Mouse (Mus musculus): ENCODE results near the gene Zfp277. TPM values are rescaled to one million over a fixed set of nuclear protein-coding genes. Genes with fewer than 3 reads are reported as not detected.

Zfp277 gene
- polyA plus RNA-seq (2012; rRNA removed) = 2.7 and 2.8 TPM in 2 replicates

GRCm38 (mm10) chr12:40445648-40446449 is at the start of gene Zfp277, which contains the start of gene Dock4:
TSS of gene Zfp277 (minus strand) at chr12:40445902.
TSS of gene Dock4 (plus strand) at chr12:40445952.
- peaks cover 10% of the 10 kb centered on the region for H3K27me3 ChIP-seq (ENCODE audit: control insufficient read depth, insufficient read depth, low read length)
- WGBS = under 1% methylated on average over 80 of the region's 80 CpGs
- TF ChIP-seq POLR2A (IDR thresholded peaks at IDR 0.05; ENCODE audit: low read depth, low read length) = peak; percentile 22; the same call in 1 of the 2 replicates
- TF ChIP-seq CTCF (IDR thresholded peaks at IDR 0.05; ENCODE audit: extremely low read depth, insufficient read depth, insufficient read length, insufficient replicate concordance) = no peak
- peaks cover 6% of the 10 kb centered on the region; the same call in 1 of the 2 replicates for H3K4me1 ChIP-seq (ENCODE audit: control insufficient read depth, insufficient read depth, insufficient read length)
- peak within 1 kb of the TSS; percentile 15; the same call in 1 of the 2 replicates for H3K27ac ChIP-seq (ENCODE audit: insufficient read depth, low read length)
- no peaks in the 10 kb centered on the region for H3K36me3 ChIP-seq (ENCODE audit: control insufficient read depth, insufficient read depth, low read length)
- H3K4me3 ChIP-seq (ENCODE audit: extremely low read depth, insufficient read depth, insufficient read length) = peak within 1 kb of the TSS; percentile 96
- DNase-seq (ENCODE audit: low read depth in 1 of 2, low spot score in 2 of 2) = peak; percentile 97 to 98

GRCm38 (mm10) chr12:40486047-40486837 is 40.5 kb upstream of the Zfp277 start:
- no peaks in the 10 kb centered on the region for H3K4me1 ChIP-seq (ENCODE audit: control insufficient read depth, insufficient read depth, insufficient read length)
- 85% methylated on average over 12 of the region's 12 CpGs for WGBS

GRCm38 (mm10) chr12:40485210-40485609 is 39.5 kb upstream of the Zfp277 start:
- Histone ChIP-seq H3K4me1 (ENCODE audit: control insufficient read depth, insufficient read depth, insufficient read length) (no peaks in the 10 kb centered on the region), H3K36me3 (ENCODE audit: control insufficient read depth, insufficient read depth, low read length) (no peaks in the 10 kb centered on the region), H3K4me3 (ENCODE audit: extremely low read depth, insufficient read depth, insufficient read length) (no peak overlapping the region), H3K27me3 (ENCODE audit: control insufficient read depth, insufficient read depth, low read length) (no peaks in the 10 kb centered on the region), H3K27ac (ENCODE audit: insufficient read depth, low read length) (no peak overlapping the region)
- TF ChIP-seq POLR2A (IDR thresholded peaks at IDR 0.05; ENCODE audit: low read depth, low read length) = no peak
- TF ChIP-seq CTCF (IDR thresholded peaks at IDR 0.05; ENCODE audit: extremely low read depth, insufficient read depth, insufficient read length, insufficient replicate concordance) = no peak
- no peak for DNase-seq (ENCODE audit: low read depth in 1 of 2, low spot score in 2 of 2)
- 77% methylated on average over 1 of the region's 1 CpGs for WGBS

More at GRCm38 (mm10) chr12:40486047-40486837, 40.5 kb upstream of the Zfp277 start:
- TF ChIP-seq CTCF (IDR thresholded peaks at IDR 0.05; ENCODE audit: extremely low read depth, insufficient read depth, insufficient read length, insufficient replicate concordance) (no peak), POLR2A (IDR thresholded peaks at IDR 0.05; ENCODE audit: low read depth, low read length) (no peak)
- no peak overlapping the region for H3K4me3 ChIP-seq (ENCODE audit: extremely low read depth, insufficient read depth, insufficient read length)
- no peak overlapping the region for H3K27ac ChIP-seq (ENCODE audit: insufficient read depth, low read length)
- DNase-seq (ENCODE audit: low read depth in 1 of 2, low spot score in 2 of 2) = no peak
- H3K27me3 ChIP-seq (ENCODE audit: control insufficient read depth, insufficient read depth, low read length) = no peaks in the 10 kb centered on the region
- H3K36me3 ChIP-seq (ENCODE audit: control insufficient read depth, insufficient read depth, low read length) = no peaks in the 10 kb centered on the region

- WGBS = 41% methylated on average over 3 of the region's 3 CpGs
- Histone ChIP-seq H3K27me3 (ENCODE audit: control insufficient read depth, insufficient read depth, low read length) (no peaks in the 10 kb centered on the region), H3K4me3 (ENCODE audit: extremely low read depth, insufficient read depth, insufficient read length) (no peak overlapping the region), H3K36me3 (ENCODE audit: control insufficient read depth, insufficient read depth, low read length) (no peaks in the 10 kb centered on the region), H3K4me1 (ENCODE audit: control insufficient read depth, insufficient read depth, insufficient read length) (no peaks in the 10 kb centered on the region), H3K27ac (ENCODE audit: insufficient read depth, low read length) (no peak overlapping the region)
- no peak for DNase-seq (ENCODE audit: low read depth in 1 of 2, low spot score in 2 of 2)
- no peak for TF ChIP-seq CTCF (IDR thresholded peaks at IDR 0.05; ENCODE audit: extremely low read depth, insufficient read depth, insufficient read length, insufficient replicate concordance)
- TF ChIP-seq POLR2A (IDR thresholded peaks at IDR 0.05; ENCODE audit: low read depth, low read length) = no peak
These were observed 38.5 kb upstream of the Zfp277 start for GRCm38 (mm10) chr12:40484224-40484623.

- WGBS = 82% methylated on average over 8 of the region's 8 CpGs
- DNase-seq (ENCODE audit: low read depth in 1 of 2, low spot score in 2 of 2) = no peak
These were observed 32.1 kb upstream of the Zfp277 start for GRCm38 (mm10) chr12:40477621-40478452.

GRCm38 (mm10) chr12:40473709-40474108 is 28.0 kb upstream of the Zfp277 start:
- no peak overlapping the region for H3K27ac ChIP-seq (ENCODE audit: insufficient read depth, low read length)
- no peak for DNase-seq (ENCODE audit: low read depth in 1 of 2, low spot score in 2 of 2)
- WGBS = 70% methylated on average over 2 of the region's 2 CpGs
- H3K36me3 ChIP-seq (ENCODE audit: control insufficient read depth, insufficient read depth, low read length) = no peaks in the 10 kb centered on the region
- H3K27me3 ChIP-seq (ENCODE audit: control insufficient read depth, insufficient read depth, low read length) = peaks cover 2% of the 10 kb centered on the region; the same call in 1 of the 2 replicates
- no peak overlapping the region for H3K4me3 ChIP-seq (ENCODE audit: extremely low read depth, insufficient read depth, insufficient read length)
- TF ChIP-seq POLR2A (IDR thresholded peaks at IDR 0.05; ENCODE audit: low read depth, low read length) = no peak
- no peak for TF ChIP-seq CTCF (IDR thresholded peaks at IDR 0.05; ENCODE audit: extremely low read depth, insufficient read depth, insufficient read length, insufficient replicate concordance)
- no peaks in the 10 kb centered on the region for H3K4me1 ChIP-seq (ENCODE audit: control insufficient read depth, insufficient read depth, insufficient read length)

More at GRCm38 (mm10) chr12:40477621-40478452, 32.1 kb upstream of the Zfp277 start:
- no peak for TF ChIP-seq CTCF (IDR thresholded peaks at IDR 0.05; ENCODE audit: extremely low read depth, insufficient read depth, insufficient read length, insufficient replicate concordance)
- TF ChIP-seq POLR2A (IDR thresholded peaks at IDR 0.05; ENCODE audit: low read depth, low read length) = no peak
- no peak overlapping the region for H3K27ac ChIP-seq (ENCODE audit: insufficient read depth, low read length)
- no peaks in the 10 kb centered on the region for H3K27me3 ChIP-seq (ENCODE audit: control insufficient read depth, insufficient read depth, low read length)
- no peaks in the 10 kb centered on the region for H3K4me1 ChIP-seq (ENCODE audit: control insufficient read depth, insufficient read depth, insufficient read length)
- no peaks in the 10 kb centered on the region for H3K36me3 ChIP-seq (ENCODE audit: control insufficient read depth, insufficient read depth, low read length)
- no peak overlapping the region for H3K4me3 ChIP-seq (ENCODE audit: extremely low read depth, insufficient read depth, insufficient read length)
